Mouse (Mus musculus): ENCODE measurements around the gene 2010106E10Rik.

2010106E10Rik gene

GRCm38 (mm10) chrX:112494974-112495373 lies at the start of gene 2010106E10Rik:
2010106E10Rik (plus strand) TSS chrX:112495274.
- DNase-seq (ENCODE audit: low read depth, low spot score) = no peak

- DNase-seq (ENCODE audit: low read depth, low spot score) = no peak
These were observed 10.6 kb downstream of the 2010106E10Rik start for GRCm38 (mm10) chrX:112505651-112506050.

GRCm38 (mm10) chrX:112524755-112525154 lies 29.7 kb downstream of the 2010106E10Rik start:
- DNase-seq (ENCODE audit: low read depth, low spot score) = no peak

GRCm38 (mm10) chrX:112543115-112543514 lies 48.0 kb downstream of the 2010106E10Rik start:
- no peak for DNase-seq (ENCODE audit: low read depth, low spot score)

- DNase-seq (ENCODE audit: low read depth, low spot score) = no peak
These were observed 72.6 kb downstream of the 2010106E10Rik start for GRCm38 (mm10) chrX:112567716-112568115.

GRCm38 (mm10) chrX:112600511-112601305 lies 105.6 kb downstream of the 2010106E10Rik start, which contains the start of gene Zfp711:
Zfp711 (plus strand) TSS chrX:112600526.
- DNase-seq (ENCODE audit: low read depth, low spot score) = no peak

GRCm38 (mm10) chrX:112601306-112602120 lies 106.4 kb downstream of the 2010106E10Rik start:
- no peak for DNase-seq (ENCODE audit: low read depth, low spot score)
